Mouse (Mus musculus) common myeloid progenitor, adult 5-6 weeks (primary cell): ENCODE results near the gene Fgfr2. TPM values are rescaled to one million over a fixed set of nuclear protein-coding genes. Genes with fewer than 3 reads are reported as not detected.

Source experiments
- ATAC-seq: replicated peaks from 2 replicates; pipeline ENCODE4 v1.8.0; 2016; ENCODE audit warnings: low read depth, mild to moderate bottlenecking, moderate TSS enrichment, inconsistent platforms; ENCODE audit not compliant: poor library complexity, severe bottlenecking
- total RNA-seq: library from RNA; stranded (forward); fragments of 200-1000, 187-1606 nt; gene quantifications from 2 replicates; pipeline ENCODE4 v1.2.3, GENCODE M21; 2017

The Fgfr2 gene
- total RNA-seq, 1 experiment from 2014 or later, result not detected

GRCm38 (mm10) chr7:132692719-132693118 is 430.4 kb downstream of the Fgfr2 start:
- no peak for ATAC-seq

DNA sequence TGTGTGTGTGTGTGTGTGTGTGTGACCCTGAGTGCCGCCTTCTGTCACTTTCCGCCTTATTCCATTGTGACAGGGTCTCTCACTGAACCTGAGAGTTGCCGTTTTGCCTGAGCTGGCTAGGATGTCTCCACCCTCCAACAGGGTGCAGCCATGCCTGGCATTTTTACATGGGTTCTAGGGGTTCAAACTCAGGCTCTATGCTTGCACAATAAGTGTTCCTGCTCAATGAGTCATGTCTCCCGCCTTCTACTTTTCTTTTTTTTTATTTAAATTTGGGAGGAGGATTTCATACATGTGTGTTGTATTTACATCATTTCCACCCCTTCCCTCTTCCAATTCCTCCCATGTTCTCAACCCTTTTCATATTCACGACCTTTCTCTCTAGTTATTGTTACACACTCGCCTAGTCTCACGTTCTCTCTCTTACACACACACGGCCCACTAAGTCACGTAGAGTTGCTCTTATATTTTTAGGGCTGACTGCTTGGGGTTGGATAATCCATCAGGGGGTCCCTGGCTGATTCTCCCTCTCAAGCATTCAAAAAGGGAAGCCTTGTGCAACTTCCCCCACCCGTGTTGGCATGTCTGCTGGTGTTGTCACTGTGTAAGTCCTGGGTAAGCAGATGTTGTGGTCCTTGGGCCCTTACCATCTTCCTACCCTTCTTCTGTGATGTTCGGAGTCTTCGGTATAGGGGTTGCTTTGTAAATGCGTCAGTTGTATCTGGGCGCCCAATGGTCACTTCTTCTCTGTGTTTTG is 432.3 kb downstream of the Fgfr2 start:
- ATAC-seq, result 0 out of 2 replicates have a peak, but pooled peaks have one; percentile 3

DNA sequence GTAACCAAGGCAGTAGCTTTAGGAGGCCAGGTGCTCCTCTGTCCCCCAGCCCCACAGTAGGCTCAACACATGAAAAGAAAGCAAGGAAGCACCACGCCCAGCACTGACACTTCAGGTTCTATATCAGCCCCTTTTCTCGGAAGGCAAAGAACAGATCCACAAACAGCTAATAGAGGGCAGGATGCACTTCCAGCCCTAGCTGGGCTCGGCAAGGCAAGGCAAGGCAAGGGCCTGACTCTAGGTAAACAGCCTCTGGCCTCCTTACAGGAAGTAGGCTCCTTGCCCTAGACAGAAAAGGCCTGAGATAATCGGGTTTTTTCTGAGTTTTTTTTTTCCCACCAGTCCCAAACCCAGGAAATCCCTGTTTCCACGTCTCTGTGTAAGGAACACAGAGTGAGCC is 433.4 kb downstream of the Fgfr2 start:
- no peak for ATAC-seq

GRCm38 (mm10) chr7:132688721-132689120 is 434.4 kb downstream of the Fgfr2 start:
- no peak for ATAC-seq

- ATAC-seq, result no peak
Measured at GRCm38 (mm10) chr7:132687897-132688296, 435.3 kb downstream of the Fgfr2 start.

GRCm38 (mm10) chr7:132686515-132686914 is 436.6 kb downstream of the Fgfr2 start:
- peak; percentile 91 for ATAC-seq

DNA sequence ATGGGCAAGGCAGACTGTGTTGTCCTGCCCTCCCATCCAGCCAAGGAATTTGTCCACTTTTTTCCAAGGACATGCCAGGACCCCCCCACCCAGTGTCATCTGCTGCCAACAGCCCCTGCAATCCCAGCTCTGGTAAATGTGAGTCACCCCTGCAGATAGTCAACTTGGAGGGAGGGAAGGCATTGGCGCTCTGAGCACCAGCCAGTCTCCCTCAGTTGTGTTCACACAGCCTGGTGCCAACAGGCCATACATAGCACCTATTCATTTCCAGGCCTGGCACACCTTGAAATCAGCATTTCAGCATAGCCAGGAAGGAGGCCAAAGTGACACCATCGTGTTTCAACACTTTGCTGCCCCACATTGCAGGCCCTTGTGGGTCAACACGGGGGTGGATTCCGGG is 439.2 kb downstream of the Fgfr2 start:
- ATAC-seq, result no peak

- no peak for ATAC-seq
Measured at GRCm38 (mm10) chr7:132682901-132683300, 440.2 kb downstream of the Fgfr2 start.

DNA sequence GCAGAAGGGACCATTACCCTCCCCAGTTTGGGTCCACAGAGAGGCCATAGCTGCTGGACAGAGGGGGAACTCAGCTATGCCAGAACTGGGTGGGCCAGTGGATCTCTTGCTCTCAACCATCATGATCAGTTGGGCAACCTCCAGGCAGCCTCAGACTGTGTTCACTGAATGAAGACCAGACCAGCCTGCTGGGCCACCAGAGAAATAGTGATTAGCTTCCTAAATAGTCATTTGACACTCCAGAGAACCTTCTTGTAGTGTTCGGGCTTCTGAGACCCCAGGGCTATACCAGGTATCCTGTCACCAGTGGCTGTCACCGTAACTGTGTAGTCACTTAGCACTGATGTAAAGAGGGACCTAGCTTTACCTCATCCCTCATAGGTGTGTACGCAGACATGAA is 440.8 kb downstream of the Fgfr2 start:
- ATAC-seq, result no peak

DNA sequence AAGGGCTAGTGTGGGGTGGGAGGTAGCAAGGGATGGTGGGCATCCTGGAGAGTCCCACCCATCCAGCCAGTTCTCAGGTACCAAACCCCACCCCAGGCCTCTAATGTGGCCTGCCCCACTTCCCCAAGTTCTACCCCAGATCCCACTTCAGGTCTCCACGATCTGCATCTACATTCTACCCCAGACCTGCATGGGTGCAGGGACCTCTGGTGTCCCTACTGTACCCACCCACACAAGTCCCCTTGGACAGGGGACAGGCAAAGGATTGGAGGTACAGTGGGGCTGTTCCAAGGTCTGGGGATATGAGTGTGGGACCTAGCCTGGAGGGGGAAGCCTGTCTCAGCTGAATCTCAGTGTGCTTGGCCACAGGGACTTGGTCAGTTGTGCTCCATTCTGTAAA is 441.3 kb downstream of the Fgfr2 start:
- no peak for ATAC-seq

GRCm38 (mm10) chr7:132681296-132681695 is 441.9 kb downstream of the Fgfr2 start:
- ATAC-seq, result no peak

- no peak for ATAC-seq
Measured at GRCm38 (mm10) chr7:132679549-132679948, 443.6 kb downstream of the Fgfr2 start.

DNA sequence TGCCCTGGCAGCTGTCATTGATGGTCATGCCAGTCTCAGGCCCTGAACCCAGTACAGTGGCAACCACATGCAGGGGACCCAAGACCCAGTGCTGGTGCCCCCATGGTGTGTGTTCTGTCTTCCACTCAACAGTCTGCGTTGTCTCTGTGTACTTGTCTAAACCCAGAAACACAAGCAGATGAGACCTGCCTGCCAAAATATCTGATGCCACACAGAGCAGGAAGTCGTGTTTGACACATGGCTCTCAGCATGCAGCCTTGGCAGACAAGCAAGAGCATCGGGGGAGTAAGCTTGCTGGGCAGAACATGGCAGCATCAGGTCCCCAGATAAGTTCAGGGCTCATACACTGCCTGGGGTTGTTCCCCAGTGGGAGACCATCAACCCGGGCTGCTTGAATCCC is 444.0 kb downstream of the Fgfr2 start:
- 0 out of 2 replicates have a peak, but pooled peaks have one; percentile 23 for ATAC-seq

DNA sequence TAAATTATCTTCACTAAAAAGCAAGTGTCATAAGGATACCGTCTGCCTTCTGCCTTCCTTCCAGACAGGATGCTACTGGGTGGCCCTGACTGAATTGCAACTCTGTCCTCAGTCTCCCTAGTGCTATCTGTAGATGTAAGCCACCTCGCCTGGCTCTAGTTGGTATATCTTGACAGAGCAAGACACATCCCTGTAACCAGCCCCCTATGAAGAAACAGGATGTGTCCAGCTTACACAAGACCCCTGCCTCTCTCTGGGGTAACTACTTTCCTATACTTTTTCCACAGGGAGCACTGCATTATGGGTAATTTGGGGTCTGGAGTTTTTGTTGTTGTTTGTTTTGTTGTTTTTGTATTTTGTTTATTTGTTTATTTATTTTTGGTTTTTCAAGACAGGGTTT is 447.2 kb downstream of the Fgfr2 start:
- no peak for ATAC-seq

DNA sequence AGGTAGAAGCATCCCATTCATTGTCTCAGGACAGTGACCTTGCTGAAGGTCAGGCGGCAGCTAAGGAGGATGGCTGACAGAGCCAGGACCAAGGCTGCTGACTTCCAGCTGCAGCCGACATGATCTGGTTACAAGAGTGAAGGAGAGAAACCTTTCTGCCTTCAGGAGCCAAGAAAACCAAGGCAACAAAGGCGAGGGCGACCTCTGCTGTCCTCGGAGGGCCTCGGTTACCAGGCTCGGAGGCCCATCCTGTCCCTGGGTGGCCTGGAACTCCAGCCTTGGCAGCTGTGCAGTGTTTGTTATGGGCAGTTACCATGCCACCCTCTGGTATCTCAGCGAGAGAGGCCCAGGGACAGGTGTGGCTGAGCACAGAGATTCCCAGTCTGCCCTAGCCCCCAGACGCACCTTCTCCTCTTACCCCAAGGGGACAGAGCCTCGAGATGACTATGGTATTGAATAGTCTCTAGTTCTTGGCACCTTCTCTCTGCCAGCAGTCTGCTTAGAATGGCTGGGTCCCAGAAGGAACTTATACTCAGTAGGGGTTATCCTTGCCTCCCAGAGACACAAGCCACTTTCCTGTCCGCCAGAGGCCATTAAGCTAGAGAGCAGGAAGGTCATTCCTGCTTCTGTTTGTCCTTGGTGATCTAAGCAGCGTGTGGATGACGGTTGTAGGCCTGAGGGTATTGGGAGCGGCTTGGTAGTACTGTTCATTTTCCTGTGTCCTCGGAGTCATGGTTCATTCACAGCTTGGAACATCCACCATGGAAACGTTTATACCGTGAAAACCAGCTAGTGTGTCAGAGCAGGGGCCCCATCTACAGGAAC is 449.0 kb downstream of the Fgfr2 start:
- ATAC-seq, result no peak

GRCm38 (mm10) chr7:132672481-132672959 is 450.6 kb downstream of the Fgfr2 start:
- ATAC-seq, result peak; percentile 92

GRCm38 (mm10) chr7:132670863-132671165 is 452.3 kb downstream of the Fgfr2 start:
- ATAC-seq, result no peak

- ATAC-seq, result no peak
Measured at GRCm38 (mm10) chr7:132669999-132670862, 452.9 kb downstream of the Fgfr2 start.

DNA sequence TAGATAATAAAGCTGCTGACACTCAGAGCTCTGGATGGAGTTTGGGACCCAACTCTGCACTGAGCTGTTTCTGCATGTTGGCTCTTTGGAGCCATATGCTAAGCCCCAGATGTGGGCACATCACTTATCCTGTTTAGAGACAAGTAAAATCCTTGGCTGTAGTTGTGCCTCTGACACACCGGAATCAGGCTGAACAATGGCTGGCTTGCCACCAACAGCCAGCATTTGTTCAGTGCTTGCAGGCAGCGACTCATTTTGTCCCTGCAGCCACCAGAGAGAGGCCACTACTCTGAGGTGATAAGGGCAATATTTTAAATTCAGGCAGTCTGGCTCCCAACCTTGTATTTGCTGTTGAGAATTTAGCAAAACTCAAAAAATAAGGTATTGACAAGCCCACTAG is 454.5 kb downstream of the Fgfr2 start:
- ATAC-seq, result no peak

DNA sequence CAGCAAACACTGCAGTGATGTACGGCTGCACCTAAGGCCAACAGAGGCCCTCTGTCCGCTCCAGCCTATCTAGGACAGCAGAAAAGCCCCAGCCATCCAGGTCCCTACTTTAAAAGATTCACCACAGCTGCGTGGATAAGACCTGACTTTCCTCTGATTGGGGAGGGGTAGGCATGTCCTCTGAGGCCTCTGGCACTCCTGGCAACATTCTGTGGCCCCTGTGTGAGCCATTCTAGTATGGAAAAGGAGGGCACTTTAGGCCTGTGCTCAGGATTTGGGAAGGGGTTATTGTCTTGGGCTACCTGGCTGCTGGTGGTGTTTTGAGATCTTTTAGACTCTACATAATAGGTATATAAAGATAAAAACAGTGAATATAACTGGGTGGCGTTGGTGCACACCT is 456.6 kb downstream of the Fgfr2 start:
- ATAC-seq, result no peak
